Mouse (Mus musculus) megakaryocyte, embryonic 14.5 days (primary cell): ENCODE measurements around the gene Rnf126.

Experiments used
- FLI1 ChIP-seq: IDR thresholded peaks from 2 replicates; pipeline ENCODE4 v1.6.1; 2012; ENCODE audit warnings: low read length, inconsistent platforms, mixed read lengths
- GATA1 ChIP-seq: IDR thresholded peaks from 3 replicates; pipeline ENCODE4 v1.6.1; 2012; ENCODE audit warnings: mixed read lengths, low read length, inconsistent platforms, borderline replicate concordance

GRCm38 (mm10) chr10:79712499-79713126 lies 54.1 kb downstream of the Rnf126 start:
- no peak for TF ChIP-seq FLI1
- no peak for TF ChIP-seq GATA1
